16 mouse cellular contexts compared by ENCODE assay signal in the genomic region with DNA sequence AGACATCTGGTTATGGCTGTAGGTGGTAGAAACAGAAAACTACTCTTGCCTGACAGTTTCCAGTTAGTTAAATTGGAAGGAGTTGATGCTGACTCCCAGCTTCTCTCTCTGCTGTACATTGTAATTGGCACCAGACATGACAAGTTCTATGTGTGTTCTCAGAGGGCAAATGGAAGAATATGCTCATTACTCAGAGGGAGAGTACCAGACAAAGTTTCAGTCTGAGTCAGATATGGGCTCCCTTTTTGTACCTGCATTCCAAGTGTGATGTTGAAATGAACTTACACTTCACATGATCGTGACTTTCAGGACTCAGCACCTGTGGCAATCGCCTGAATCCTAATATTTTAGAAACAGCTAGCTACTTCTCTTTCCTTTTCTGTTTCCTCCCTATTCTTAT.
"Had no signal": no experiment of that assay in that cellular context is flagged by ENCODE, and none has a peak within 500 bp of the region (broad histone marks: within the 10 kb centered on the region; RNA-seq: fewer than 3 reads in every experiment).

No protein-coding gene starts in this region.

- H3K36me3 ChIP-seq: neural tube, embryonic 13.5 days; neural tube, embryonic 15.5 days; stomach, embryonic 15.5 days had no signal

- H3K27me3 ChIP-seq: neural tube, embryonic 13.5 days; neural tube, embryonic 15.5 days; stomach, embryonic 15.5 days had no signal

- H3K9ac ChIP-seq: neural tube, embryonic 13.5 days; neural tube, embryonic 15.5 days; stomach, embryonic 15.5 days had no signal

- H3K9me3 ChIP-seq: neural tube, embryonic 13.5 days; neural tube, embryonic 15.5 days; stomach, embryonic 15.5 days had no signal

- H3K4me3 ChIP-seq: neural tube, embryonic 13.5 days; neural tube, embryonic 15.5 days; stomach, embryonic 15.5 days had no signal

- H3K4me2 ChIP-seq: neural tube, embryonic 13.5 days; neural tube, embryonic 15.5 days; stomach, embryonic 15.5 days had no signal

- H3K4me1 ChIP-seq: neural tube, embryonic 13.5 days; neural tube, embryonic 15.5 days; stomach, embryonic 15.5 days had no signal

- DNase-seq: retina, postnatal 1 day; right cerebral cortex, adult 18-20 months; right cerebral cortex, postnatal 14 days; right cerebral cortex, postnatal 25 days; right cerebral cortex, postnatal 4 days; spleen, adult 18-20 months; thymus, adult 18-20 months; thymus, adult 2 months; thymus, postnatal 14 days; thymus, postnatal 25 days; thymus, postnatal 36 days; thymus, postnatal 4 days had no signal

- H3K27ac ChIP-seq: neural tube, embryonic 13.5 days; neural tube, embryonic 15.5 days; stomach, embryonic 15.5 days; stomach, postnatal 0 days had no signal
